Mouse (Mus musculus): ENCODE results near the gene Nadsyn1. TPM values are rescaled to one million over a fixed set of nuclear protein-coding genes. Genes with fewer than 3 reads are reported as not detected.

The Nadsyn1 gene
- total and polyA plus RNA-seq, 2 experiments from 2014 or later = 7.8 to 8.4 TPM

GRCm38 (mm10) chr7:143768267-143768666, 54.4 kb downstream of the Nadsyn1 start:
- 58% methylated on average over 6 of the region's 6 CpGs for WGBS
- Histone ChIP-seq H3K9ac (replicated peaks; ENCODE audit: low read depth, low read length) (no peak overlapping the region), H3K9me3 (replicated peaks; ENCODE audit: control insufficient read depth, low read length) (no peaks in the 10 kb centered on the region), H3K4me1 (ENCODE audit: control insufficient read depth, insufficient read depth) (no peaks in the 10 kb centered on the region), H3K4me3 (ENCODE audit: low read depth, low read length) (no peak overlapping the region), H3K27me3 (ENCODE audit: control insufficient read depth, insufficient read depth, low read length) (peaks cover 28% of the 10 kb centered on the region), H3K27ac (ENCODE audit: low read depth) (no peak overlapping the region), H3K36me3 (replicated peaks; ENCODE audit: control insufficient read depth, insufficient read depth, low read length) (no peaks in the 10 kb centered on the region), H3K4me2 (ENCODE audit: low read depth, low read length) (no peak overlapping the region)
- ATAC-seq (ENCODE audit: insufficient read depth, low read depth) = no peak
- TF ChIP-seq EP300 (IDR thresholded peaks at IDR 0.05; ENCODE audit: low read depth) = no peak
- TF ChIP-seq CTCF (IDR thresholded peaks at IDR 0.05; ENCODE audit: low read depth) = no peak
- DNase-seq (ENCODE audit: low spot score) = no peak

GRCm38 (mm10) chr7:143766893-143767292, 55.8 kb downstream of the Nadsyn1 start, which contains the start of gene Mrgprg:
Mrgprg (minus strand) TSS chr7:143766993.
- no peak for ATAC-seq (ENCODE audit: insufficient read depth, low read depth)
- DNase-seq (ENCODE audit: low spot score) = no peak
- Histone ChIP-seq H3K4me1 (ENCODE audit: control insufficient read depth, insufficient read depth) (no peaks in the 10 kb centered on the region), H3K27ac (ENCODE audit: low read depth) (no peak within 1 kb of the TSS), H3K4me2 (ENCODE audit: low read depth, low read length) (no peak within 1 kb of the TSS), H3K4me3 (ENCODE audit: low read depth, low read length) (no peak within 1 kb of the TSS), H3K9me3 (replicated peaks; ENCODE audit: control insufficient read depth, low read length) (no peaks in the 10 kb centered on the region), H3K27me3 (ENCODE audit: control insufficient read depth, insufficient read depth, low read length) (peaks cover 31% of the 10 kb centered on the region), H3K36me3 (replicated peaks; ENCODE audit: control insufficient read depth, insufficient read depth, low read length) (no peaks in the 10 kb centered on the region), H3K9ac (replicated peaks; ENCODE audit: low read depth, low read length) (no peak within 1 kb of the TSS)
- WGBS = 37% methylated on average over 6 of the region's 6 CpGs
- TF ChIP-seq EP300 (IDR thresholded peaks at IDR 0.05; ENCODE audit: low read depth) = no peak
- TF ChIP-seq CTCF (IDR thresholded peaks at IDR 0.05; ENCODE audit: low read depth) = no peak

GRCm38 (mm10) chr7:143764876-143765530, 57.6 kb downstream of the Nadsyn1 start:
- no peaks in the 10 kb centered on the region for H3K36me3 ChIP-seq (replicated peaks; ENCODE audit: control insufficient read depth, insufficient read depth, low read length)
- no peak overlapping the region for H3K4me2 ChIP-seq (ENCODE audit: low read depth, low read length)
- no peaks in the 10 kb centered on the region for H3K9me3 ChIP-seq (replicated peaks; ENCODE audit: control insufficient read depth, low read length)
- DNase-seq (ENCODE audit: low spot score) (no peak), ATAC-seq (ENCODE audit: insufficient read depth, low read depth) (no peak)
- H3K27me3 ChIP-seq (ENCODE audit: control insufficient read depth, insufficient read depth, low read length) = peaks cover 31% of the 10 kb centered on the region
- no peak overlapping the region for H3K4me3 ChIP-seq (ENCODE audit: low read depth, low read length)
- TF ChIP-seq EP300 (IDR thresholded peaks at IDR 0.05; ENCODE audit: low read depth) = no peak
- no peak for TF ChIP-seq CTCF (IDR thresholded peaks at IDR 0.05; ENCODE audit: low read depth)
- H3K9ac ChIP-seq (replicated peaks; ENCODE audit: low read depth, low read length) = no peak overlapping the region
- no peak overlapping the region for H3K27ac ChIP-seq (ENCODE audit: low read depth)
- H3K4me1 ChIP-seq (ENCODE audit: control insufficient read depth, insufficient read depth) = no peaks in the 10 kb centered on the region
- WGBS = 61% methylated on average over 19 of the region's 19 CpGs

GRCm38 (mm10) chr7:143763794-143764193, 58.9 kb downstream of the Nadsyn1 start:
- TF ChIP-seq EP300 (IDR thresholded peaks at IDR 0.05; ENCODE audit: low read depth) (no peak), CTCF (IDR thresholded peaks at IDR 0.05; ENCODE audit: low read depth) (peak; percentile 74)
- H3K4me3 ChIP-seq (ENCODE audit: low read depth, low read length) = no peak overlapping the region
- no peaks in the 10 kb centered on the region for H3K4me1 ChIP-seq (ENCODE audit: control insufficient read depth, insufficient read depth)
- no peak overlapping the region for H3K9ac ChIP-seq (replicated peaks; ENCODE audit: low read depth, low read length)
- no peak overlapping the region for H3K27ac ChIP-seq (ENCODE audit: low read depth)
- H3K9me3 ChIP-seq (replicated peaks; ENCODE audit: control insufficient read depth, low read length) = no peaks in the 10 kb centered on the region
- peaks cover 28% of the 10 kb centered on the region for H3K27me3 ChIP-seq (ENCODE audit: control insufficient read depth, insufficient read depth, low read length)
- H3K4me2 ChIP-seq (ENCODE audit: low read depth, low read length) = no peak overlapping the region
- DNase-seq (ENCODE audit: low spot score) = peak; percentile 53
- peak; percentile 40; the same call in 1 of the 2 replicates for ATAC-seq (ENCODE audit: insufficient read depth, low read depth)
- no peaks in the 10 kb centered on the region for H3K36me3 ChIP-seq (replicated peaks; ENCODE audit: control insufficient read depth, insufficient read depth, low read length)
- WGBS = 11% methylated on average over 3 of the region's 3 CpGs

- 56% methylated on average over 3 of the region's 3 CpGs for WGBS
- TF ChIP-seq EP300 (IDR thresholded peaks at IDR 0.05; ENCODE audit: low read depth) = no peak
- no peak for TF ChIP-seq CTCF (IDR thresholded peaks at IDR 0.05; ENCODE audit: low read depth)
These were observed 63.7 kb downstream of the Nadsyn1 start for GRCm38 (mm10) chr7:143758956-143759355.

GRCm38 (mm10) chr7:143757696-143758095, 65.0 kb downstream of the Nadsyn1 start:
- no peaks in the 10 kb centered on the region for H3K4me1 ChIP-seq (ENCODE audit: control insufficient read depth, insufficient read depth)
- DNase-seq (ENCODE audit: low spot score) (no peak), ATAC-seq (ENCODE audit: insufficient read depth, low read depth) (no peak)
- 56% methylated on average over 3 of the region's 3 CpGs for WGBS
- TF ChIP-seq CTCF (IDR thresholded peaks at IDR 0.05; ENCODE audit: low read depth) = no peak
- no peak for TF ChIP-seq EP300 (IDR thresholded peaks at IDR 0.05; ENCODE audit: low read depth)
- H3K9ac ChIP-seq (replicated peaks; ENCODE audit: low read depth, low read length) = no peak overlapping the region
- no peak overlapping the region for H3K27ac ChIP-seq (ENCODE audit: low read depth)
- H3K9me3 ChIP-seq (replicated peaks; ENCODE audit: control insufficient read depth, low read length) = no peaks in the 10 kb centered on the region
- H3K4me3 ChIP-seq (ENCODE audit: low read depth, low read length) = no peak overlapping the region
- no peak overlapping the region for H3K4me2 ChIP-seq (ENCODE audit: low read depth, low read length)
- peaks cover 15% of the 10 kb centered on the region for H3K27me3 ChIP-seq (ENCODE audit: control insufficient read depth, insufficient read depth, low read length)
- no peaks in the 10 kb centered on the region for H3K36me3 ChIP-seq (replicated peaks; ENCODE audit: control insufficient read depth, insufficient read depth, low read length)

More at GRCm38 (mm10) chr7:143758956-143759355, 63.7 kb downstream of the Nadsyn1 start:
- ATAC-seq (ENCODE audit: insufficient read depth, low read depth) (no peak), DNase-seq (ENCODE audit: low spot score) (no peak)
- Histone ChIP-seq H3K9me3 (replicated peaks; ENCODE audit: control insufficient read depth, low read length) (no peaks in the 10 kb centered on the region), H3K4me3 (ENCODE audit: low read depth, low read length) (no peak overlapping the region), H3K9ac (replicated peaks; ENCODE audit: low read depth, low read length) (no peak overlapping the region), H3K27ac (ENCODE audit: low read depth) (no peak overlapping the region), H3K4me1 (ENCODE audit: control insufficient read depth, insufficient read depth) (no peaks in the 10 kb centered on the region), H3K27me3 (ENCODE audit: control insufficient read depth, insufficient read depth, low read length) (peaks cover 18% of the 10 kb centered on the region), H3K36me3 (replicated peaks; ENCODE audit: control insufficient read depth, insufficient read depth, low read length) (no peaks in the 10 kb centered on the region), H3K4me2 (ENCODE audit: low read depth, low read length) (no peak overlapping the region)

All from heart, postnatal 0 days (tissue).